Mouse (Mus musculus) liver, embryonic 13.5 days (tissue): ENCODE measurements around the gene Cdhr3. TPM values are rescaled to one million over a fixed set of nuclear protein-coding genes. Genes with fewer than 3 reads are reported as not detected.

ENCODE experiments used
- ATAC-seq: fragments of 200-750 bp; cut with Nextera tagmentation; 2 replicates; pipeline ENCODE4 v1.8.0; 2017; ENCODE audit warnings: low read depth, mild to moderate bottlenecking, moderate number of reproducible peaks, moderate library complexity
- DNase-seq: peaks from one replicate; pipeline ENCODE4 v3.0.0; 2022
- H3K27ac ChIP-seq: fragments of 300-500 bp; sonication (generic); 2 replicates; pipeline ENCODE4 v1.5.1; 2015; ENCODE audit warnings: moderate library complexity, mild to moderate bottlenecking, inconsistent platforms
- H3K27me3 ChIP-seq: fragments of 300-500 bp; sonication (generic); 2 replicates; pipeline ENCODE4 v1.6.1; 2015; ENCODE audit warnings: mild to moderate bottlenecking, inconsistent platforms
- H3K36me3 ChIP-seq: fragments of 300-500 bp; sonication (generic); 2 replicates; pipeline ENCODE4 v1.6.1; 2015; ENCODE audit warnings: mild to moderate bottlenecking, inconsistent platforms
- H3K4me1 ChIP-seq: fragments of 300-500 bp; sonication (generic); replicated peaks from 2 replicates; pipeline ENCODE4 v1.6.1; 2015; ENCODE audit warnings: inconsistent platforms
- H3K4me2 ChIP-seq: fragments of 300-500 bp; sonication (generic); 2 replicates; pipeline ENCODE4 v1.6.1; 2015; ENCODE audit warnings: inconsistent platforms, mild to moderate bottlenecking, moderate library complexity
- H3K4me3 ChIP-seq: fragments of 300-500 bp; sonication (generic); replicated peaks from 2 replicates; pipeline ENCODE4 v1.5.1; 2015; ENCODE audit warnings: mild to moderate bottlenecking, inconsistent platforms
- H3K9ac ChIP-seq: fragments of 300-500 bp; sonication (generic); 2 replicates; pipeline ENCODE4 v1.6.1; 2015; ENCODE audit warnings: mild to moderate bottlenecking, inconsistent platforms
- H3K9me3 ChIP-seq: fragments of 300-500 bp; sonication (generic); replicated peaks from 2 replicates; pipeline ENCODE4 v1.6.1; 2016; ENCODE audit warnings: inconsistent platforms
- WGBS: fragments of 180-500 bp; shearing (Covaris S2); methylation state at CpG from one replicate; pipeline ENCODE4 v1.1.7; 2015; ENCODE audit not compliant: insufficient replicate concordance; 5-methylcytosine and 5-hydroxymethylcytosine counted together
- polyA plus RNA-seq: library from polyadenylated mRNA; unstranded; fragments of >200 nt; fragmentation: Nextera tagmentation; extraction: Ambion mirVana; gene quantifications from 2 replicates; pipeline ENCODE4 v1.2.1, GENCODE M21; 2015

Gene Cdhr3
- polyA plus RNA-seq, 1 experiment from 2014 or later, result not detected

- Histone ChIP-seq H3K36me3 (no peaks in the 10 kb centered on the region), H3K4me3 (no peak overlapping the region), H3K27me3 (0 out of 2 replicates have a peak, but pooled peaks cover 3% of the 10 kb centered on the region), H3K27ac (no peak overlapping the region), H3K4me1 (no peaks in the 10 kb centered on the region), H3K4me2 (no peak overlapping the region), H3K9me3 (no peaks in the 10 kb centered on the region), H3K9ac (no peak overlapping the region)
- WGBS, result 45% methylated on average over 4 of the region's 4 CpGs
- ATAC-seq (no peak), DNase-seq (no peak)
Measured at GRCm38 (mm10) chr12:33018601-33019000, 74.1 kb downstream of the Cdhr3 start.

- DNase-seq, result no peak
- no peak for ATAC-seq
- H3K9ac ChIP-seq, result no peak overlapping the region
- H3K27ac ChIP-seq, result no peak overlapping the region
- no peaks in the 10 kb centered on the region for H3K9me3 ChIP-seq
- no peaks in the 10 kb centered on the region for H3K36me3 ChIP-seq
- no peak overlapping the region for H3K4me2 ChIP-seq
- H3K4me1 ChIP-seq, result no peaks in the 10 kb centered on the region
- 41% methylated on average over 7 of the region's 7 CpGs for WGBS
- 0 out of 2 replicates have a peak, but pooled peaks cover 3% of the 10 kb centered on the region for H3K27me3 ChIP-seq
- no peak overlapping the region for H3K4me3 ChIP-seq
Measured at GRCm38 (mm10) chr12:33016824-33017705, 75.6 kb downstream of the Cdhr3 start.

DNA sequence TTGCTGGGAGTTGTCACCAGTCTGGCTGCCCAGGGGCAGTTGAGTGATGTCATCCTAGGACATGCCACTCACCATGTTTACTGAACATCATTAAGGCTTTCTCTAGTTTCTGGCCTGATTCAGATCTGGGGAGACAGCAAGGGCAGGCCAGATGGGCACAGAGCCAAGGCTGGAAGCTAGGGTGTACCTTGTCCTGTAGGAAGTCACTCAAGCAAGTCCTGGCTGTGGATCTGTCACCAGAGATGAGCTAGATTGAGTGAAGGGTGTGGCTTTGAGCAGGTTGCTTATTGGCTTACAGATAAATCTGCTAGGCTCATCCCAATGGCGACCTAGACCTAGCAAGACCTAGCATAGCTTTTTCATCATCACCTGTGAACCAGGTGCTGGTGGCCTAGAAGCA lies 77.6 kb downstream of the Cdhr3 start:
- Histone ChIP-seq H3K4me1 (no peaks in the 10 kb centered on the region), H3K27me3 (0 out of 2 replicates have a peak, but pooled peaks cover 3% of the 10 kb centered on the region), H3K4me2 (no peak overlapping the region), H3K4me3 (no peak overlapping the region), H3K36me3 (no peaks in the 10 kb centered on the region), H3K9me3 (no peaks in the 10 kb centered on the region), H3K27ac (no peak overlapping the region), H3K9ac (no peak overlapping the region)
- DNase-seq (no peak), ATAC-seq (no peak)
- WGBS, result 67% methylated on average over 1 of the region's 1 CpGs

- DNase-seq (no peak), ATAC-seq (no peak)
- Histone ChIP-seq H3K27me3 (0 out of 2 replicates have a peak, but pooled peaks cover 3% of the 10 kb centered on the region), H3K27ac (no peak overlapping the region), H3K36me3 (no peaks in the 10 kb centered on the region), H3K4me3 (no peak overlapping the region), H3K4me2 (no peak overlapping the region), H3K4me1 (no peaks in the 10 kb centered on the region), H3K9ac (no peak overlapping the region), H3K9me3 (no peaks in the 10 kb centered on the region)
- 42% methylated on average over 7 of the region's 7 CpGs for WGBS
Measured at GRCm38 (mm10) chr12:33014050-33014796, 78.5 kb downstream of the Cdhr3 start.

GRCm38 (mm10) chr12:33010026-33010425 lies 82.6 kb downstream of the Cdhr3 start:
- DNase-seq, result peak; percentile 23
- WGBS, result 17% methylated on average over 3 of the region's 3 CpGs
- Histone ChIP-seq H3K4me1 (peaks cover 5% of the 10 kb centered on the region), H3K4me2 (no peak overlapping the region), H3K9ac (no peak overlapping the region), H3K27me3 (0 out of 2 replicates have a peak, but pooled peaks cover 2% of the 10 kb centered on the region), H3K4me3 (no peak overlapping the region), H3K9me3 (no peaks in the 10 kb centered on the region), H3K27ac (no peak overlapping the region), H3K36me3 (no peaks in the 10 kb centered on the region)
- ATAC-seq, result peak; percentile 41; the same call in 1 of the 2 replicates

DNA sequence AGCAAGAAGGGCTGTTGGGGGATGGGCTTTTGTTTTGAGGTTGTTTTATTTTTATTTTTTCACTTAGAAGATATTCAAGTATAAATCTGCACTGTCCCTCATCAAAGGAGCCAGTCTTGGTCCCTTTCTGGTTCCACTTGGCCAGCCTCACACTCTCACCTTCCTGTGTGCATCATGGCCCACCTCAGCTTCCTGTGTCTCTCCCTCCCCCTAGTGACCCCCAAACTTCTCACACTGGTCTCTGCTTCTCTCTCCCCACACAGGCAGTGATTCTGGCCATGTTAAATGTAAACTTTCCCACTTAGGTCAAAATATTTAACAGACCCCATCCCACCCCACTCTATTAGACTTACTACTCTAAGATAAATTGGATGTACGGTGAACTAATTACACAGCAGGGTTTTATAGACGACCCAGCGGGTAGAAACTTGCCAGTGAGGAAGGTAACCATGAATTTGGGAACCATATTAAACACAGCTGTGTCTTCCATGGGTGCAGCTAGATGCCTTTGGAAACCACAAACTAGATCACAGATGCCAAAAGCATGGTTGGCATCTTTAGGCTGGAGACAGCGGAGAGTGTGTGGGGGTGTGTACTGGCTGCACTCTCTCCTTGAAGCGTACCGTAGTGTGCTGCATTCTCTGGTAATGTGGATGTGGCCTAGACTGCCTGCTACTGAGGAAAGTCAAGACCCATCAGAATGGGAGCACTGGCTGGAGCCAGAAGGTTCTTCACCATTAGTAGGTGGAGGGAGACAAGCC lies 83.3 kb downstream of the Cdhr3 start:
- Histone ChIP-seq H3K27ac (no peak overlapping the region), H3K4me1 (peaks cover 5% of the 10 kb centered on the region), H3K9me3 (no peaks in the 10 kb centered on the region), H3K36me3 (no peaks in the 10 kb centered on the region), H3K4me2 (no peak overlapping the region), H3K9ac (no peak overlapping the region), H3K27me3 (no peaks in the 10 kb centered on the region), H3K4me3 (no peak overlapping the region)
- 79% methylated on average over 6 of the region's 6 CpGs for WGBS
- DNase-seq, result no peak
- ATAC-seq, result no peak

GRCm38 (mm10) chr12:33008305-33009110 lies 84.2 kb downstream of the Cdhr3 start:
- H3K9ac ChIP-seq, result no peak overlapping the region
- 46% methylated on average over 7 of the region's 7 CpGs for WGBS
- no peaks in the 10 kb centered on the region for H3K36me3 ChIP-seq
- no peak for DNase-seq
- H3K4me1 ChIP-seq, result peaks cover 5% of the 10 kb centered on the region
- H3K27ac ChIP-seq, result no peak overlapping the region
- H3K4me3 ChIP-seq, result no peak overlapping the region
- no peaks in the 10 kb centered on the region for H3K9me3 ChIP-seq
- H3K27me3 ChIP-seq, result no peaks in the 10 kb centered on the region
- H3K4me2 ChIP-seq, result no peak overlapping the region
- ATAC-seq, result no peak

GRCm38 (mm10) chr12:33007176-33007575 lies 85.5 kb downstream of the Cdhr3 start:
- peaks cover 5% of the 10 kb centered on the region for H3K4me1 ChIP-seq
- no peaks in the 10 kb centered on the region for H3K9me3 ChIP-seq
- no peak overlapping the region for H3K27ac ChIP-seq
- H3K4me3 ChIP-seq, result no peak overlapping the region
- ATAC-seq, result no peak
- no peak for DNase-seq
- no peaks in the 10 kb centered on the region for H3K36me3 ChIP-seq
- H3K27me3 ChIP-seq, result no peaks in the 10 kb centered on the region
- no peak overlapping the region for H3K4me2 ChIP-seq
- WGBS, result 64% methylated on average over 2 of the region's 2 CpGs
- no peak overlapping the region for H3K9ac ChIP-seq

GRCm38 (mm10) chr12:33005858-33006257 lies 86.8 kb downstream of the Cdhr3 start:
- Histone ChIP-seq H3K4me2 (no peak overlapping the region), H3K4me1 (peaks cover 5% of the 10 kb centered on the region), H3K36me3 (no peaks in the 10 kb centered on the region), H3K4me3 (no peak overlapping the region), H3K27ac (no peak overlapping the region), H3K27me3 (no peaks in the 10 kb centered on the region), H3K9ac (no peak overlapping the region), H3K9me3 (no peaks in the 10 kb centered on the region)
- DNase-seq, result no peak
- WGBS, result 54% methylated on average over 5 of the region's 5 CpGs
- no peak for ATAC-seq

DNA sequence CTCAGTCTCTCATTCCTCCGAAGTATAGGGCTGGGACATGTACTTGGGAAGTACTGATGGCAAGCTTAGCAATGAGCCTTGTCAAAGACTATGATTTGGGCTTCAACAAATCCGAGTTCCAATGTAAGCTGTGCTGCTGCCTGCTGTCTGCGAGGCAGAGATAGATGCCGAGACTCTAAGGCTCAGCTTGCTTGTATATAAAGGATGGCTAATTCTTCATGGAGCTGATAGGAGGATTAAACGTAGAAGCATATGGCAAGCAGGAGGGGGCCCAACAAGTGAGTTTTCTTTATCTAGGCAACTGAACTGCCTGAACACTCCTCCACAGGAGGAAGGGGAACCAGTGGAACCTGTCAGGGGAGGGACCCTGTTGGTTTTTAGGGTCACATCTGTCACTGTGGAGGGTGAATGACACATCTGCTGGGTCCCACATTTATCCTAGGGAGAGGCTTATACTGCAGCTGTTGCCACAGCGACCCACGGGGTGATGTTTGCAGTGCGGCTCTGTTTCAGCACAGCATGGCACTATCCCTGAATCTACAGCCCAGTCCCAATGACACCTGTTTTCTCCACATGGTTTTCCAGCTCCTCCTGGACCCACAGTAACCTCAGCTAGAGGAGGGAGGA lies 89.2 kb downstream of the Cdhr3 start:
- no peak overlapping the region for H3K9ac ChIP-seq
- H3K36me3 ChIP-seq, result no peaks in the 10 kb centered on the region
- H3K9me3 ChIP-seq, result no peaks in the 10 kb centered on the region
- no peak for ATAC-seq
- WGBS, result 52% methylated on average over 8 of the region's 8 CpGs
- no peak overlapping the region for H3K4me2 ChIP-seq
- peaks cover 2% of the 10 kb centered on the region for H3K4me1 ChIP-seq
- no peak for DNase-seq
- no peaks in the 10 kb centered on the region for H3K27me3 ChIP-seq
- no peak overlapping the region for H3K27ac ChIP-seq
- no peak overlapping the region for H3K4me3 ChIP-seq
